Mouse (Mus musculus) liver, postnatal 0 days (tissue): ENCODE results near the gene Pdcd1lg2.

ENCODE experiments used
- CTCF ChIP-seq: sonication (generic); IDR thresholded peaks from 2 replicates; pipeline ENCODE4 v1.5.1; 2016; ENCODE audit warnings: antibody characterized with exemption, low read depth
- EP300 ChIP-seq: IDR thresholded peaks from 2 replicates; pipeline ENCODE4 v1.6.1; 2016; ENCODE audit warnings: antibody characterized with exemption, low read depth, mild to moderate bottlenecking

GRCm38 (mm10) chr19:29372138-29372537 is 38.6 kb upstream of the Pdcd1lg2 start:
- TF ChIP-seq CTCF (no peak), EP300 (no peak)
